Mouse (Mus musculus) lung, postnatal 0 days (tissue): Measurements from ENCODE around the gene Sh3tc1. TPM values are rescaled to one million over a fixed set of nuclear protein-coding genes. Genes with fewer than 3 reads are reported as not detected.

Experiments
- ATAC-seq: fragments of 200-750 bp; cut with Nextera tagmentation; 2 replicates; pipeline ENCODE4 v1.8.0; 2017; ENCODE audit warnings: moderate library complexity
- DNase-seq: peaks from one replicate; pipeline ENCODE4 v3.0.0-alpha.2; 2016; ENCODE audit warnings: low spot score
- H3K27ac ChIP-seq: fragments of 300-500 bp; sonication (generic); 2 replicates; pipeline ENCODE4 v1.5.1; 2014; ENCODE audit warnings: antibody characterized with exemption, mild to moderate bottlenecking, low read length, mixed read lengths
- H3K27me3 ChIP-seq: fragments of 300-500 bp; sonication (generic); replicated peaks from 2 replicates; pipeline ENCODE4 v1.6.1; 2014; ENCODE audit warnings: low read length, mixed read lengths; ENCODE audit not compliant: insufficient read depth
- H3K36me3 ChIP-seq: fragments of 300-500 bp; sonication (generic); 2 replicates; pipeline ENCODE4 v1.6.1; 2014; ENCODE audit warnings: low read length, mixed read lengths; ENCODE audit not compliant: insufficient read depth
- H3K4me1 ChIP-seq: fragments of 300-500 bp; sonication (generic); 2 replicates; pipeline ENCODE4 v1.6.1; 2014; ENCODE audit warnings: antibody characterized with exemption, low read depth, low read length, mixed read lengths; ENCODE audit not compliant: insufficient read depth
- H3K4me2 ChIP-seq: fragments of 300-500 bp; sonication (generic); replicated peaks from 2 replicates; pipeline ENCODE4 v1.6.1; 2014; ENCODE audit warnings: low read depth, mild to moderate bottlenecking, low read length, moderate library complexity, mixed read lengths
- H3K4me3 ChIP-seq: fragments of 300-500 bp; sonication (generic); 2 replicates; pipeline ENCODE4 v1.5.1; 2014; ENCODE audit warnings: low read depth, low read length
- H3K9ac ChIP-seq: fragments of 300-500 bp; sonication (generic); replicated peaks from 2 replicates; pipeline ENCODE4 v1.6.1; 2014; ENCODE audit warnings: low read depth, mild to moderate bottlenecking
- H3K9me3 ChIP-seq: fragments of 300-500 bp; sonication (generic); 2 replicates; pipeline ENCODE4 v1.6.1; 2016; ENCODE audit warnings: low read length, mixed read lengths
- CTCF ChIP-seq: IDR thresholded peaks from 2 replicates; pipeline ENCODE4 v1.5.1; 2016; ENCODE audit warnings: antibody characterized with exemption, mild to moderate bottlenecking
- EP300 ChIP-seq: IDR thresholded peaks from 2 replicates; pipeline ENCODE4 v1.6.1; 2016; ENCODE audit warnings: antibody characterized with exemption, mild to moderate bottlenecking, control low read depth
- WGBS: fragments of 180-500 bp; shearing (Covaris S2); extraction: QIAGEN DNeasy Blood & Tissue Kit; methylation state at CpG from one replicate; pipeline ENCODE4 v1.1.7; 2014; 5-methylcytosine and 5-hydroxymethylcytosine counted together
- polyA plus RNA-seq: library from polyadenylated mRNA; unstranded; fragments of >200 nt; fragmentation: Nextera tagmentation; extraction: Ambion mirVana; gene quantifications from 2 replicates; pipeline ENCODE4 v1.2.1, GENCODE M21; 2015

Gene Sh3tc1
- polyA plus RNA-seq, 1 experiment from 2014 or later: 21.1 TPM

GRCm38 (mm10) chr5:35690485-35691165, 49.2 kb downstream of the Sh3tc1 start:
- Histone ChIP-seq H3K4me1 (no peaks in the 10 kb centered on the region), H3K4me2 (no peak overlapping the region), H3K27ac (no peak overlapping the region), H3K9me3 (no peaks in the 10 kb centered on the region), H3K36me3 (no peaks in the 10 kb centered on the region), H3K27me3 (no peaks in the 10 kb centered on the region), H3K9ac (no peak overlapping the region), H3K4me3 (no peak overlapping the region)
- TF ChIP-seq EP300 (no peak), CTCF (no peak)
- DNase-seq (no peak), ATAC-seq (no peak)
- 67% methylated on average over 8 of the region's 8 CpGs for WGBS

DNA sequence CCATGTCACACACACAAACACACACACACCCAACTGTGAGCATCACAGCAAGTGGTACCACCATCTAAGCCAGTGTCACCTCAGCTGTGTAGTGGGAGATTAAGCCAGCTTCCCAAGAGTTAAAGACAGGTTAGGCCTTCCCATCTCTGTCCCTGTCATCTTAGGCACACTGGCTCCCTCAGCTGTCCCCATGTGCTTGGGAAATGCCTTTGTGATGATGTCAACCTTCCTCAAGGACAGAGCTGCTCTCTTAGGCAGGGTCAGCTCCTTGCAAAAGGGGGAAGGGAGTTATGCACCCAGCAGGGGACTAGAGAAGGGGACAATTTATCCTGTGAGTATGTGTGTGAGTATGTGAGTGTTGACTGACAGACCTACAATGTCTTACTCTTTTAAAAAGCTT, 50.4 kb downstream of the Sh3tc1 start:
- Histone ChIP-seq H3K36me3 (no peaks in the 10 kb centered on the region), H3K27ac (no peak overlapping the region), H3K9me3 (no peaks in the 10 kb centered on the region), H3K4me2 (no peak overlapping the region), H3K4me1 (no peaks in the 10 kb centered on the region), H3K9ac (no peak overlapping the region), H3K27me3 (no peaks in the 10 kb centered on the region), H3K4me3 (no peak overlapping the region)
- ATAC-seq: no peak; the same call in 1 of the 2 replicates
- DNase-seq: peak; percentile 25
- no peak for TF ChIP-seq CTCF
- no peak for TF ChIP-seq EP300

DNA sequence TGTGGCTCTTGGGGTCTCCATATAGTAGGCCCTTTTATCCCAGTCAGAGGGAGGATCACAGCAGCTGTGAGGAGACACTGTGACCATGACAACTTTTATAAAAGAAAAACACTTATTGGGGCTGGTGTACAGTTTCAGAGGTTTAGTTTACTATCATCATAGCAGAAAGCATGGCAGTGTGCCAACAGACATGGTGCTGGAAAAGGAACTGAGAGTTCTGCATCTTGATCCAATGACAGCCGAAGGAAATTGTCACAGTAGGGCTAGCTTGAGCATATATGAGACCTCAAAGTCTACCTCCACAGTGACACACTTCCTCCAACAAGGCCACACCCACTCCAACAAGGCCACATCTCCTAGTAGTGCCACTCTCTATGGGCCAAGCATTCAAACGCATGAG, 50.9 kb downstream of the Sh3tc1 start:
- Histone ChIP-seq H3K4me2 (no peak overlapping the region), H3K27me3 (no peaks in the 10 kb centered on the region), H3K4me1 (no peaks in the 10 kb centered on the region), H3K9ac (no peak overlapping the region), H3K27ac (no peak overlapping the region), H3K4me3 (no peak overlapping the region), H3K36me3 (no peaks in the 10 kb centered on the region), H3K9me3 (no peaks in the 10 kb centered on the region)
- DNase-seq: peak; percentile 48
- TF ChIP-seq EP300 (no peak), CTCF (no peak)
- no peak; the same call in 1 of the 2 replicates for ATAC-seq
- WGBS: 72% methylated on average over 2 of the region's 2 CpGs

DNA sequence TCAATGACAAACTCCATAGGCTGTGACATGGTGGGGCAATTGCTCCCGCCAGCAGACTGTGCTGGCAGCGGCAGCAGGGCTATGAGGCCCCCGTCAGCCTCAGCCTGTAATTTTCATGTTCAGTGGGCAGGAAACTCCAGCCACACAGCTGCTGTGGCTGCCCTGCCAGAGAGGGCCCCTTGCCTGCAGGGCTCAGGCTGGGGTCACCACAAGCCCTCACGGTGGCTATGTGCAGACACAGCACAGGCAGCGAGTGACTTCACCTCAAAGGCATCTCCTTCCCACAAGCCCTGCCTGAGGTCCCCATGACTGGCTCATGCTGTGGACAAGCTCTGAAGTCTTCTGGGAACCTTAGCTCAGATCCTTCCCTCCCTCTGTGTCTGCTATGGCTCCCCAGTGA, 52.7 kb downstream of the Sh3tc1 start:
- WGBS: 47% methylated on average over 5 of the region's 5 CpGs
- no peak for TF ChIP-seq EP300
- no peak for TF ChIP-seq CTCF
- Histone ChIP-seq H3K4me2 (no peak overlapping the region), H3K9me3 (no peaks in the 10 kb centered on the region), H3K9ac (no peak overlapping the region), H3K4me1 (no peaks in the 10 kb centered on the region), H3K36me3 (no peaks in the 10 kb centered on the region), H3K27me3 (no peaks in the 10 kb centered on the region), H3K4me3 (no peak overlapping the region), H3K27ac (no peak overlapping the region)
- ATAC-seq (peak; percentile 56), DNase-seq (peak; percentile 26)

DNA sequence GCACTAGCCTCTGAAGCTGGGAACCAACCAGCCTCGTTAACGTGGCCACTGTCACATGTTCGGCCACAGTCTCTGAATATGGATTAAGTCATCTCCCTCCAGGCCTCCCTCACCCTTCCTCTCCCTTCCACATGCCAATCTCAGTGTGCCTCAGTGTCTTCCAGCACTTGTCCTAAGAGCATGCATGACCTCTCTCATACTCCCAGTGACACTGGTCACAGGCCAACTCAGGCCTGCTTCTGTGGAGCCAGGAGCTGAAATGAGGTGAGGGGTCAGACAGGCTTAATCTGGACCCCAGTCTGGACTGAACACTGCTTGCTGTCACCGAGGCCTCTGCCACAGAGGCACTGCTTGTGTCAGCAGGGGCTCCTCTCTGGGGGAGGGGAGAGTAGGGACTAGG, 53.5 kb downstream of the Sh3tc1 start:
- 71% methylated on average over 4 of the region's 4 CpGs for WGBS
- no peak overlapping the region for H3K9ac ChIP-seq
- no peak for DNase-seq
- H3K27ac ChIP-seq: no peak overlapping the region
- TF ChIP-seq EP300: no peak
- no peak for TF ChIP-seq CTCF
- no peak for ATAC-seq
- no peaks in the 10 kb centered on the region for H3K27me3 ChIP-seq
- no peaks in the 10 kb centered on the region for H3K9me3 ChIP-seq
- H3K4me1 ChIP-seq: no peaks in the 10 kb centered on the region
- no peak overlapping the region for H3K4me3 ChIP-seq
- H3K36me3 ChIP-seq: no peaks in the 10 kb centered on the region
- H3K4me2 ChIP-seq: no peak overlapping the region

DNA sequence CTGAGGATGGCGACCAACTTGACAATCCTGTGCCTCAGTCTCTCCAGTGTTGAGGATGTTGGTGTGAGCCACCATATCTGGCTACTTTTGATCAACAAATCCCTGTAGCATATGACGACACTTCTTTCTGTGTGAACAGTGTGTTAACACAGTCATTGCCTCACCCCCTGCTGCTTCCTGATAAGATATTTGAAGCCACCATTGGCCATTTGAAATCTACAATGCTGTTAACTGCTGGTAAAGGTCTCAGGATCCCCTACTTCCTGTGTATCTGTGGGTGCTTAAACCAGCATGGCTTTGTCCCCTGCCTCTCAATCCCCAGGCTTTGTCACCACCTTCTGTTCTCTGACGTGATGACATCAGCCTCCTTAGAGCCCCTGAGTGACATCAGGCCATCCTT, 54.7 kb downstream of the Sh3tc1 start:
- H3K36me3 ChIP-seq: no peaks in the 10 kb centered on the region
- no peak for DNase-seq
- no peak overlapping the region for H3K4me2 ChIP-seq
- no peak for ATAC-seq
- no peak overlapping the region for H3K27ac ChIP-seq
- 54% methylated on average over 3 of the region's 3 CpGs for WGBS
- no peak overlapping the region for H3K9ac ChIP-seq
- no peaks in the 10 kb centered on the region for H3K4me1 ChIP-seq
- H3K9me3 ChIP-seq: no peaks in the 10 kb centered on the region
- no peak for TF ChIP-seq CTCF
- no peak for TF ChIP-seq EP300
- no peak overlapping the region for H3K4me3 ChIP-seq
- H3K27me3 ChIP-seq: no peaks in the 10 kb centered on the region
